Mouse (Mus musculus) bone marrow macrophage, adult 2 months (primary cell): ENCODE results near the gene Olfr374. TPM values are rescaled to one million over a fixed set of nuclear protein-coding genes. Genes with fewer than 3 reads are reported as not detected.
"Not testable (repeated sequence)": the region's sequence is repeated elsewhere in the genome, so short reads cannot be mapped to it uniquely, and the experiment has no call there.

Experiments
- H3K27ac ChIP-seq: 2 replicates; pipeline ENCODE4 v1.5.1; 2012; ENCODE audit warnings: low read depth, low read length; ENCODE audit not compliant: insufficient read depth
- H3K4me1 ChIP-seq: 2 replicates; pipeline ENCODE4 v1.6.1; 2012; ENCODE audit warnings: low read length; ENCODE audit not compliant: control insufficient read depth, insufficient read depth
- H3K4me3 ChIP-seq: 2 replicates; pipeline ENCODE4 v1.5.1; 2012; ENCODE audit warnings: mild to moderate bottlenecking, low read length, moderate library complexity; ENCODE audit not compliant: insufficient read depth
- CTCF ChIP-seq: IDR thresholded peaks from 2 replicates; pipeline ENCODE4 v1.5.1; 2012; ENCODE audit warnings: low read depth, mild to moderate bottlenecking, low read length, moderate library complexity
- POLR2A ChIP-seq: IDR thresholded peaks from 2 replicates; pipeline ENCODE4 v1.6.1; 2012; ENCODE audit warnings: mild to moderate bottlenecking, low read depth, low read length, borderline replicate concordance
- polyA plus RNA-seq: library from polyadenylated mRNA; stranded (reverse); fragments of >200 nt; gene quantifications from 2 replicates; pipeline ENCODE4 v1.2.4, GENCODE M21; 2012; ENCODE audit not compliant: missing spikeins, insufficient read depth, insufficient read length

Gene Olfr374
- polyA plus RNA-seq, 1 experiment = 0.32 TPM

GRCm38 (mm10) chr8:72115202-72115601 lies 8.4 kb downstream of the Olfr374 start:
- Histone ChIP-seq H3K4me3 (no peak overlapping the region), H3K4me1 (no peaks in the 10 kb centered on the region), H3K27ac (no peak overlapping the region)
- no peak for TF ChIP-seq CTCF
- no peak for TF ChIP-seq POLR2A

- Histone ChIP-seq H3K4me1 (no peaks in the 10 kb centered on the region), H3K4me3 (no peak overlapping the region), H3K27ac (no peak overlapping the region)
- TF ChIP-seq CTCF (no peak), POLR2A (no peak)
Observed at GRCm38 (mm10) chr8:72118616-72119015, 11.8 kb downstream of the Olfr374 start.

- not testable (repeated sequence) for H3K27ac ChIP-seq, H3K4me3 ChIP-seq, H3K4me1 ChIP-seq
Observed at GRCm38 (mm10) chr8:72121486-72121885, 14.6 kb downstream of the Olfr374 start.

- TF ChIP-seq POLR2A (no peak), CTCF (no peak)
- H3K27ac ChIP-seq = no peak overlapping the region
- H3K4me3 ChIP-seq = no peak overlapping the region
- H3K4me1 ChIP-seq = no peaks in the 10 kb centered on the region
Observed at GRCm38 (mm10) chr8:72121997-72122396, 15.2 kb downstream of the Olfr374 start.

GRCm38 (mm10) chr8:72127834-72128233 lies 21.0 kb downstream of the Olfr374 start:
- Histone ChIP-seq H3K4me3 (no peak overlapping the region), H3K27ac (no peak overlapping the region), H3K4me1 (no peaks in the 10 kb centered on the region)
- TF ChIP-seq CTCF (no peak), POLR2A (no peak)

GRCm38 (mm10) chr8:72131251-72131650 lies 24.4 kb downstream of the Olfr374 start:
- H3K4me1 ChIP-seq = peaks cover 15% of the 10 kb centered on the region
- no peak overlapping the region for H3K4me3 ChIP-seq
- TF ChIP-seq CTCF = no peak
- no peak for TF ChIP-seq POLR2A
- no peak overlapping the region for H3K27ac ChIP-seq

GRCm38 (mm10) chr8:72131901-72132300 lies 25.1 kb downstream of the Olfr374 start:
- H3K4me1 ChIP-seq = peaks cover 16% of the 10 kb centered on the region
- no peak overlapping the region for H3K27ac ChIP-seq
- no peak for TF ChIP-seq POLR2A
- no peak for TF ChIP-seq CTCF
- no peak overlapping the region for H3K4me3 ChIP-seq

- TF ChIP-seq POLR2A = no peak
- no peak for TF ChIP-seq CTCF
- Histone ChIP-seq H3K4me1 (peaks cover 22% of the 10 kb centered on the region), H3K27ac (no peak overlapping the region), H3K4me3 (no peak overlapping the region)
Observed at GRCm38 (mm10) chr8:72132417-72132816, 25.6 kb downstream of the Olfr374 start.

GRCm38 (mm10) chr8:72132891-72133290 lies 26.1 kb downstream of the Olfr374 start:
- Histone ChIP-seq H3K4me1 (peaks cover 26% of the 10 kb centered on the region), H3K4me3 (no peak overlapping the region), H3K27ac (no peak overlapping the region)
- TF ChIP-seq CTCF = no peak
- TF ChIP-seq POLR2A = no peak

GRCm38 (mm10) chr8:72133507-72133906 lies 26.7 kb downstream of the Olfr374 start:
- H3K27ac ChIP-seq = no peak overlapping the region
- H3K4me3 ChIP-seq = no peak overlapping the region
- TF ChIP-seq CTCF (no peak), POLR2A (no peak)
- peaks cover 31% of the 10 kb centered on the region for H3K4me1 ChIP-seq
